Mouse (Mus musculus) CH12.LX (cell line): ENCODE results near the gene Lhfp. TPM values are rescaled to one million over a fixed set of nuclear protein-coding genes. Genes with fewer than 3 reads are reported as not detected.

Source experiments
- DNase-seq: peaks from one replicate; pipeline ENCODE4 v3.0.0-alpha.2; 2013; ENCODE audit errors: extremely low read depth
- H3K27ac ChIP-seq: 2 replicates; pipeline ENCODE4 v1.5.1; 2012; ENCODE audit warnings: low read depth, mild to moderate bottlenecking, control low read depth, moderate library complexity; ENCODE audit not compliant: insufficient read depth
- H3K27me3 ChIP-seq: replicated peaks from 2 replicates; pipeline ENCODE3; 2012; ENCODE audit warnings: inconsistent platforms
- H3K36me3 ChIP-seq, 2 experiments: replicated peaks in 1 of 2; 2 replicates each; pipeline versions ENCODE3 to v1.6.1; 2012; ENCODE audit warnings: inconsistent platforms in 1 of 2, low read length in 1 of 2, mild to moderate bottlenecking in 1 of 2, mixed read lengths in 1 of 2, moderate library complexity in 1 of 2; ENCODE audit not compliant: control insufficient read depth in 1 of 2, insufficient read depth in 1 of 2
- H3K4me1 ChIP-seq, 2 experiments: 2 replicates each; pipeline ENCODE4 v1.6.1; 2012; ENCODE audit warnings: inconsistent platforms in 1 of 2, moderate library complexity in 1 of 2; ENCODE audit not compliant: insufficient read depth in 2 of 2, control insufficient read depth in 1 of 2
- H3K4me2 ChIP-seq: 2 replicates; pipeline ENCODE4 v1.6.1; 2012; ENCODE audit warnings: low read depth, mild to moderate bottlenecking, control low read depth; ENCODE audit not compliant: poor library complexity, insufficient read depth, severe bottlenecking
- H3K4me3 ChIP-seq, 3 experiments: fragments of 150-350 bp in 1 of 3; sonication (generic) in 1 of 3; replicated peaks in 1 of 3; 2 replicates each; pipeline versions ENCODE3 to v1.5.1; 2011 to 2012; ENCODE audit warnings: low read depth in 2 of 3, low read length in 2 of 3, mild to moderate bottlenecking in 2 of 3, moderate library complexity in 2 of 3, control low read depth in 1 of 3, improper control_type of control experiment in 1 of 3, inconsistent platforms in 1 of 3, mixed read lengths in 1 of 3; ENCODE audit not compliant: poor library complexity in 1 of 3
- H3K79me2 ChIP-seq: replicated peaks from 2 replicates; pipeline ENCODE4 v1.6.1; 2012; ENCODE audit warnings: mild to moderate bottlenecking, moderate library complexity; ENCODE audit not compliant: control insufficient read depth, poor library complexity, insufficient read depth, severe bottlenecking; ENCODE audit errors: extremely low read depth
- H3K9ac ChIP-seq: 2 replicates; pipeline ENCODE4 v1.6.1; 2012; ENCODE audit warnings: low read depth, mild to moderate bottlenecking, control low read depth, moderate library complexity; ENCODE audit not compliant: insufficient read depth
- H3K9me3 ChIP-seq: replicated peaks from 2 replicates; pipeline ENCODE3; 2012; ENCODE audit warnings: low read length, inconsistent platforms, mixed read lengths
- BHLHE40 ChIP-seq: IDR thresholded peaks from 2 replicates; pipeline ENCODE4 v1.6.1; 2011; ENCODE audit warnings: mild to moderate bottlenecking, low read depth, low read length, improper control_type of control experiment
- CHD1 ChIP-seq: IDR thresholded peaks from 2 replicates; pipeline ENCODE4 v1.6.1; 2012; ENCODE audit warnings: low read depth, low read length, improper control_type of control experiment, inconsistent platforms
- CHD2 ChIP-seq: IDR thresholded peaks from 2 replicates; pipeline ENCODE4 v1.6.1; 2011; ENCODE audit warnings: low read length, improper control_type of control experiment
- ELF1 ChIP-seq: IDR thresholded peaks from 2 replicates; pipeline ENCODE4 v1.6.1; 2014; ENCODE audit warnings: low read depth, mild to moderate bottlenecking, inconsistent platforms, low read length, improper control_type of control experiment
- EP300 ChIP-seq: IDR thresholded peaks from 2 replicates; pipeline ENCODE4 v1.6.1; 2011; ENCODE audit warnings: low read length, improper control_type of control experiment
- GABPA ChIP-seq: IDR thresholded peaks from 2 replicates; pipeline ENCODE4 v1.6.1; 2012; ENCODE audit warnings: low read depth, low read length, improper control_type of control experiment, inconsistent platforms; ENCODE audit not compliant: insufficient replicate concordance
- IRF4 ChIP-seq: IDR thresholded peaks from 2 replicates; pipeline ENCODE4 v1.6.1; 2014; ENCODE audit warnings: low read depth, mild to moderate bottlenecking, inconsistent platforms, low read length, improper control_type of control experiment
- KAT2A ChIP-seq: IDR thresholded peaks from 2 replicates; pipeline ENCODE4 v1.6.1; 2012; ENCODE audit warnings: low read length, improper control_type of control experiment, inconsistent platforms; ENCODE audit not compliant: insufficient replicate concordance
- MAFK ChIP-seq: IDR thresholded peaks from 2 replicates; pipeline ENCODE4 v1.6.1; 2011; ENCODE audit warnings: low read length, improper control_type of control experiment; ENCODE audit not compliant: insufficient replicate concordance
- POLR2A ChIP-seq: IDR thresholded peaks from 2 replicates; pipeline ENCODE4 v1.6.1; 2011; ENCODE audit warnings: low read depth, mild to moderate bottlenecking, improper control_type of control experiment, low read length
- POLR2AphosphoS2 ChIP-seq: IDR thresholded peaks from 2 replicates; pipeline ENCODE4 v1.6.1; 2011; ENCODE audit warnings: low read depth, low read length, improper control_type of control experiment
- SMC3 ChIP-seq: IDR thresholded peaks from 2 replicates; pipeline ENCODE4 v1.6.1; 2011; ENCODE audit warnings: low read depth, low read length, improper control_type of control experiment
- TBP ChIP-seq: conservative IDR thresholded peaks from 2 replicates; pipeline ENCODE4 v1.6.1; 2011; ENCODE audit warnings: low read depth, low read length, improper control_type of control experiment
- TCF12 ChIP-seq: IDR thresholded peaks from 2 replicates; pipeline ENCODE4 v1.6.1; 2014; ENCODE audit warnings: low read depth, mild to moderate bottlenecking, inconsistent platforms, low read length, improper control_type of control experiment
- UBTF ChIP-seq: IDR thresholded peaks from 2 replicates; pipeline ENCODE4 v1.6.1; 2012; ENCODE audit warnings: low read depth, mild to moderate bottlenecking, inconsistent platforms, low read length, improper control_type of control experiment, moderate library complexity
- USF2 ChIP-seq: conservative IDR thresholded peaks from 2 replicates; pipeline ENCODE4 v1.6.1; 2011; ENCODE audit warnings: low read depth, low read length, improper control_type of control experiment
- ZC3H11A ChIP-seq: IDR thresholded peaks from 2 replicates; pipeline ENCODE4 v1.6.1; 2012; ENCODE audit warnings: low read depth, mild to moderate bottlenecking, inconsistent platforms, low read length, improper control_type of control experiment
- ZNF384 ChIP-seq: IDR thresholded peaks from 2 replicates; pipeline ENCODE4 v1.6.1; 2012; ENCODE audit warnings: low read depth, low read length, improper control_type of control experiment, inconsistent platforms
- dilution Hi-C: fragments of 300-500 bp; cut with MboI; formaldehyde crosslinking; loops from 2 replicates; pipeline ENCODE4 v1.14.3; 2020; ENCODE audit warnings: low sequenced_read_pairs; ENCODE audit not compliant: extremely low pct_unique_long_range_greater_than_20kb, extremely low pct_ligation_motif_present
- in situ Hi-C: fragments of 300-500 bp; cut with MboI; formaldehyde crosslinking; loops from 3 replicates; pipeline ENCODE4 v1.14.3; 2019; ENCODE audit warnings: low sequenced_read_pairs, low pct_ligation_motif_present, low pct_unique_long_range_greater_than_20kb, mixed read lengths
- polyA plus RNA-seq: library from polyadenylated mRNA; unstranded; fragments of >175 nt; gene quantifications from 2 replicates; pipeline ENCODE4 v1.2.1, GENCODE M21; 2012; ENCODE audit warnings: low read depth; ENCODE audit not compliant: insufficient read length
- total RNA-seq, 2 experiments: library from RNA; depleted of rRNA; stranded (reverse); fragments of 300-350 nt in 1 of 2; fragments of >200 nt in 1 of 2; gene quantifications; 2 replicates each; pipeline ENCODE4 v1.2.3; 2012 to 2014

Gene Lhfp
- total and polyA plus RNA-seq, 3 experiments: not detected

- Histone ChIP-seq H3K9me3 (no peaks in the 10 kb centered on the region), H3K36me3 (no peaks in the 10 kb centered on the region), H3K79me2 (no peaks in the 10 kb centered on the region), H3K4me2 (no peak overlapping the region), H3K9ac (no peak overlapping the region), H3K27ac (no peak overlapping the region), H3K4me1 (no peaks in the 10 kb centered on the region), H3K4me3 (no peak overlapping the region), H3K27me3 (no peaks in the 10 kb centered on the region)
- in situ Hi-C loops: no loop called here
- dilution Hi-C loops: no loop called here
- TF ChIP-seq IRF4: no peak
- TF ChIP-seq SMC3: no peak
- TF ChIP-seq CHD2: no peak
- TF ChIP-seq GABPA: no peak
- no peak for TF ChIP-seq TBP
- no peak for TF ChIP-seq BHLHE40
- TF ChIP-seq ELF1: no peak
- TF ChIP-seq ZNF384: no peak
- no peak for TF ChIP-seq UBTF
- no peak for TF ChIP-seq EP300
- no peak for TF ChIP-seq ZC3H11A
- no peak for TF ChIP-seq MAFK
- TF ChIP-seq POLR2A: no peak
- TF ChIP-seq CHD1: no peak
- no peak for TF ChIP-seq TCF12
- no peak for TF ChIP-seq KAT2A
- TF ChIP-seq POLR2AphosphoS2: no peak
- DNase-seq: no peak
Measured at GRCm38 (mm10) chr3:53207225-53207528, 165.8 kb downstream of the Lhfp start.

DNA sequence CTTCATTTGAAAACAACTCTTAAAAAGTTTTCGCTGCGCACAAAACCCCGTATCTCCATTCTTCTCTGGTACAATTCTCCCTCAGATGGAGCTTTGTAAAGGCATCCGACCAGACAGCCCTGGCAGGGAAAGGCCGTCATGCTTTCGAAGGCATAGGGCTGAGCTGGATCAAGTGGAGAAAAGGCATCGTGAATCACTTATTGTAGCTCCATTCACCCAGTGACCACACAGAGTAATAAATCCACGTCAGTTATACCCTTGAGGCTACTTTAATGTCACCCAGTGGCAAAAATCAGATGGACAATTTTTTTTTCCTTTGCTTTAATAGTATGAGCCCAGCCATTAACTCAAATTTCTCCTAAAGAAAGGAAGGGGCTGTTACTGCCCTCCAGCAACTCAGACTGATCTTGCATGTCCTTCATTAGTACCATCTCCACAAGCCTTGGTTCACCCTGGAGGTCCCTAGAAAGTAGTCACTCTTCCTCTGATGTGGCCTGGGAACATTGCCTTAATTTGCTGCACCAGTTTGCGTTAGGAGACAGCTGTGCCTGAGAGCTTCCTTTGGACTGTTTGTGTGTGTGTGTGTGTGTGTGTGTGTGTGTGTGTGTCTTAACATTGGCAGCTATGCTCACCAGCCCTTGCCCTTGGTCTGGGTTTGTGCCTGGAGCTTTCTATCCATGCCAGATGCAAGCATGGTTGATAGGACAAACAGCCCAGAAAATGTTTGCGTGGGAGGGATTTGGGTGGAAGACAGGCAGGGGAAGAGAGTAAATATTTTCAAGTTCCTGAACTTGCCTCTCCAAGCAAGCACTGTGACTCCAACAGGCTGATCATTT, 169.6 kb downstream of the Lhfp start:
- H3K4me3 ChIP-seq: no peak overlapping the region
- H3K9ac ChIP-seq: no peak overlapping the region
- in situ Hi-C loops (no loop called here), dilution Hi-C loops (no loop called here)
- no peak for TF ChIP-seq USF2
- no peak for TF ChIP-seq POLR2AphosphoS2
- no peak for TF ChIP-seq CHD2
- no peak for TF ChIP-seq POLR2A
- no peaks in the 10 kb centered on the region for H3K9me3 ChIP-seq
- no peaks in the 10 kb centered on the region for H3K27me3 ChIP-seq
- H3K4me1 ChIP-seq: peaks cover 0 to 3% of the 10 kb centered on the region in 2 experiments; a peak in 1 of 4 replicates
- no peak overlapping the region for H3K27ac ChIP-seq
- no peaks in the 10 kb centered on the region for H3K36me3 ChIP-seq
- no peak overlapping the region for H3K4me2 ChIP-seq
- DNase-seq: no peak
- H3K79me2 ChIP-seq: no peaks in the 10 kb centered on the region
